Mouse (Mus musculus): ENCODE results near the gene Wdr59. TPM values are rescaled to one million over a fixed set of nuclear protein-coding genes. Genes with fewer than 3 reads are reported as not detected.

The Wdr59 gene
- polyA plus RNA-seq, 1 experiment from 2014 or later = 5.4 TPM

DNA sequence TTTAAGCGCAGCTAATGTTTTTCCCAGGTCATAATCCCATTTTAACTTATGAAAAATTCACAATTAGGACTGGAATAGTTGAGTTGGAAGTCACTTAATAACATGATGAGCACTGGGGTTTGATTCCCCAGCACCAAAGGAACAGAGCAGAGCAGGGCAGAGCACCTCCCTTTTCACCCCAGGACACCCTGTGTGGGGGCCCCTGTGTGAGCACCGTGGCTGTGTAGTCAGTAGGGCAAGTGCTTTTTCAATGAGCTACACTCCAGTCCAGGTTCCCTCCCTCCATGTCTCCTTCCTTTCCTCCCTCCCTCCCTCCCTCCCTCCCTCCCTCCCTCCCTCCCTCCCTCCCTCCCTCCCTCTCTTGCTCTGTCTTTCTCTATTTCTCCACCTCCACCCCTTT is 42.2 kb upstream of the Wdr59 start:
- Histone ChIP-seq H3K27ac (ENCODE audit: low read length) (no peak overlapping the region), H3K9me3 (ENCODE audit: control insufficient read depth, low read depth, low read length) (no peaks in the 10 kb centered on the region), H3K4me2 (replicated peaks; ENCODE audit: low read depth, low read length) (no peak overlapping the region), H3K4me3 (ENCODE audit: low read depth, low read length) (no peak overlapping the region), H3K4me1 (ENCODE audit: control insufficient read depth, insufficient read depth, low read length) (peaks cover 18% of the 10 kb centered on the region; the same call in 1 of the 2 replicates), H3K27me3 (ENCODE audit: control insufficient read depth, insufficient read depth, low read length) (no peaks in the 10 kb centered on the region), H3K36me3 (ENCODE audit: control insufficient read depth, insufficient read depth, low read length) (no peaks in the 10 kb centered on the region), H3K9ac (replicated peaks; ENCODE audit: low read depth, low read length) (no peak overlapping the region)
- ATAC-seq (ENCODE audit: insufficient number of reproducible peaks, insufficient read depth, low FRiP score, low read depth) = no peak
- whole genome bisulfite sequencing = 85% methylated on average over 2 of the region's 2 CpGs

DNA sequence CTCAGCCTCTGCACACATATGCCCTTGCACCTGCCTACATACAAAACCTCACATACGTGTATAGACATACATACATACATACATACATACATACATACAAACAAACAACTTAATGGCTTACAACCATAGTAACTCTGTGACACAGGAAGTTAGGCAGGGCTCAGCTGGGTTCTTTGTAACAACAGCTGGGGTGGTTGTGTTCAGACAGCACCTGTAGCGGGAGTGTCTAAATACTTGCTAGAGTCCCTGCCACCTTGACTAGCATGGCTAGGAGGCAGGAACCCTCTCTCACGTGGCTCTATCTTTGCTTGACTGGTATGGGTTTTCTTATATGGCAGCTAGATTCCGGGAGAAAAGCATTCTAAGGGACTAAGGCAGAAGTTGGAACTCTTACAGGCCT is 41.8 kb upstream of the Wdr59 start:
- H3K9ac ChIP-seq (replicated peaks; ENCODE audit: low read depth, low read length) = no peak overlapping the region
- no peak overlapping the region for H3K4me3 ChIP-seq (ENCODE audit: low read depth, low read length)
- 88% methylated on average over 4 of the region's 4 CpGs for WGBS
- no peak for ATAC-seq (ENCODE audit: insufficient number of reproducible peaks, insufficient read depth, low FRiP score, low read depth)
- H3K27ac ChIP-seq (ENCODE audit: low read length) = no peak overlapping the region
- no peaks in the 10 kb centered on the region for H3K36me3 ChIP-seq (ENCODE audit: control insufficient read depth, insufficient read depth, low read length)
- H3K27me3 ChIP-seq (ENCODE audit: control insufficient read depth, insufficient read depth, low read length) = no peaks in the 10 kb centered on the region
- no peak overlapping the region for H3K4me2 ChIP-seq (replicated peaks; ENCODE audit: low read depth, low read length)
- H3K4me1 ChIP-seq (ENCODE audit: control insufficient read depth, insufficient read depth, low read length) = peaks cover 18% of the 10 kb centered on the region; the same call in 1 of the 2 replicates
- no peaks in the 10 kb centered on the region for H3K9me3 ChIP-seq (ENCODE audit: control insufficient read depth, low read depth, low read length)

DNA sequence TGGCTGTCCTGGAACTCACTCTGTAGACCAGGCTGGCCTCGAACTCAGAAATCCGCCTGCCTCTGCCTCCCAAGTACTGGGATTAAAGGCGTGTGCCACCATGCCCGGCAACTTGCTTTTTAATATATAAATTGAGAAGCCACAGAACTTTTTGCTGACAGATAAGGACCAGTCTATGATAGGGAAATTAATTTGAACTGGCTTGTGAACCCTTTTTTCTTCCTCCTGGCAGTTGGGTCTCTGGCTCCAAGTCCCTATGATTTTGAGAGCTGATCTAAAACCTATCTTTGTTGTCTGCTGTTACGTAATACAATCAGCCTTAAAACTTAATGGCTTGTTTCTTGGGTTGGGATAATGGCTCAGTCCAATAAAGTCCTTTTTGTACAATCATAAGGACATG is 41.2 kb upstream of the Wdr59 start:
- H3K27me3 ChIP-seq (ENCODE audit: control insufficient read depth, insufficient read depth, low read length) = no peaks in the 10 kb centered on the region
- H3K4me3 ChIP-seq (ENCODE audit: low read depth, low read length) = no peak overlapping the region
- H3K4me2 ChIP-seq (replicated peaks; ENCODE audit: low read depth, low read length) = no peak overlapping the region
- no peaks in the 10 kb centered on the region for H3K36me3 ChIP-seq (ENCODE audit: control insufficient read depth, insufficient read depth, low read length)
- H3K4me1 ChIP-seq (ENCODE audit: control insufficient read depth, insufficient read depth, low read length) = peaks cover 19% of the 10 kb centered on the region; the same call in 1 of the 2 replicates
- no peak overlapping the region for H3K9ac ChIP-seq (replicated peaks; ENCODE audit: low read depth, low read length)
- H3K9me3 ChIP-seq (ENCODE audit: control insufficient read depth, low read depth, low read length) = no peaks in the 10 kb centered on the region
- 87% methylated on average over 5 of the region's 5 CpGs for WGBS
- no peak overlapping the region for H3K27ac ChIP-seq (ENCODE audit: low read length)
- ATAC-seq (ENCODE audit: insufficient number of reproducible peaks, insufficient read depth, low FRiP score, low read depth) = no peak

DNA sequence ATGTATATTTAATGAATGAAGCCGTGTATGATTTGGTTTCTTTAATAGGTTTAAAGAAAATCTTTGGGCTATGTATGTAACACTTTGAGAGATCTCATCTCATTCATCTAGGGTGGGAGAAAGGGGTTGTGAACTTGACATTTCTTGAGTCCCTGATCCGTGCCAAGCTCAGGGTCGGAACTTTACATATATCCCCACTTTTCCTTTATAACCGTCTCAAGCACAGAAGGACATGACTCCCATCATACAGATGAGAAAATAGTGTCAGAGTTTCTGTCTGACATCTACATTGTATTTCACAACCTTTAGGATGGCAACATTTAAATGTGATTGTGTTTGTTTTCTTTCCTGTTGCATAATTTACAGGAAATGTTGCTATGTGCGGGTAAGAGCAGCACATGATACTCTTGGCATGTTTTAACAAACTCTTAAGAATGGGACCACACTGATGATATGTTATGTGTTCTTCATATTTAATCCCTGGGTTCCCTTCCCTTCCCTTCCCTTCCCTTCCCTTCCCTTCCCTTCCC is 40.4 kb upstream of the Wdr59 start:
- H3K36me3 ChIP-seq (ENCODE audit: control insufficient read depth, insufficient read depth, low read length) = no peaks in the 10 kb centered on the region
- no peak overlapping the region for H3K4me2 ChIP-seq (replicated peaks; ENCODE audit: low read depth, low read length)
- no peaks in the 10 kb centered on the region for H3K27me3 ChIP-seq (ENCODE audit: control insufficient read depth, insufficient read depth, low read length)
- no peak overlapping the region for H3K9ac ChIP-seq (replicated peaks; ENCODE audit: low read depth, low read length)
- H3K27ac ChIP-seq (ENCODE audit: low read length) = no peak overlapping the region
- WGBS = 89% methylated on average over 5 of the region's 5 CpGs
- no peak for ATAC-seq (ENCODE audit: insufficient number of reproducible peaks, insufficient read depth, low FRiP score, low read depth)
- H3K4me3 ChIP-seq (ENCODE audit: low read depth, low read length) = no peak overlapping the region
- peaks cover 12% of the 10 kb centered on the region; the same call in 1 of the 2 replicates for H3K4me1 ChIP-seq (ENCODE audit: control insufficient read depth, insufficient read depth, low read length)
- H3K9me3 ChIP-seq (ENCODE audit: control insufficient read depth, low read depth, low read length) = no peaks in the 10 kb centered on the region

DNA sequence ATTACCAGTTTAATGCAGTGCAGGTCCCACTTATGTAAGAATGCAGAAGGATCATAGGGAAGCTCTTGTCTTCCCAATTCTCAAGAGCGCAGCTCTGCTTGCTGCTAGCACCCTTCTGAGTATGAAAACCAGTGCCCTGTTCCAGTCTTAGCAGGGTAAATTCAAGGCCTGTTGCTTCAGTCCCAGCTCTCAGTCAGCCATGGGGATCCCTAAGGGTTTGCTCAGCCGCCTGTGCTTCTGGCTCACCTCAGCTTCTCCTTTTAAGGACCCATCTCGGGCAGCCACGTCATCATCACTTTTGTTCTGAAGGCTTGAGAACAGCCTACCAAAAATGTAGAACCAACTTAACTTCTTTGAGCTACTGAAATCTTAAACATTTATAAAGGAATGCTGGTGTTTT is 39.9 kb upstream of the Wdr59 start:
- H3K27me3 ChIP-seq (ENCODE audit: control insufficient read depth, insufficient read depth, low read length) = no peaks in the 10 kb centered on the region
- no peaks in the 10 kb centered on the region for H3K9me3 ChIP-seq (ENCODE audit: control insufficient read depth, low read depth, low read length)
- no peaks in the 10 kb centered on the region for H3K36me3 ChIP-seq (ENCODE audit: control insufficient read depth, insufficient read depth, low read length)
- WGBS = 85% methylated on average over 4 of the region's 4 CpGs
- no peak overlapping the region for H3K27ac ChIP-seq (ENCODE audit: low read length)
- peaks cover 9% of the 10 kb centered on the region; the same call in 1 of the 2 replicates for H3K4me1 ChIP-seq (ENCODE audit: control insufficient read depth, insufficient read depth, low read length)
- no peak overlapping the region for H3K4me3 ChIP-seq (ENCODE audit: low read depth, low read length)
- no peak for ATAC-seq (ENCODE audit: insufficient number of reproducible peaks, insufficient read depth, low FRiP score, low read depth)
- no peak overlapping the region for H3K4me2 ChIP-seq (replicated peaks; ENCODE audit: low read depth, low read length)
- H3K9ac ChIP-seq (replicated peaks; ENCODE audit: low read depth, low read length) = no peak overlapping the region

DNA sequence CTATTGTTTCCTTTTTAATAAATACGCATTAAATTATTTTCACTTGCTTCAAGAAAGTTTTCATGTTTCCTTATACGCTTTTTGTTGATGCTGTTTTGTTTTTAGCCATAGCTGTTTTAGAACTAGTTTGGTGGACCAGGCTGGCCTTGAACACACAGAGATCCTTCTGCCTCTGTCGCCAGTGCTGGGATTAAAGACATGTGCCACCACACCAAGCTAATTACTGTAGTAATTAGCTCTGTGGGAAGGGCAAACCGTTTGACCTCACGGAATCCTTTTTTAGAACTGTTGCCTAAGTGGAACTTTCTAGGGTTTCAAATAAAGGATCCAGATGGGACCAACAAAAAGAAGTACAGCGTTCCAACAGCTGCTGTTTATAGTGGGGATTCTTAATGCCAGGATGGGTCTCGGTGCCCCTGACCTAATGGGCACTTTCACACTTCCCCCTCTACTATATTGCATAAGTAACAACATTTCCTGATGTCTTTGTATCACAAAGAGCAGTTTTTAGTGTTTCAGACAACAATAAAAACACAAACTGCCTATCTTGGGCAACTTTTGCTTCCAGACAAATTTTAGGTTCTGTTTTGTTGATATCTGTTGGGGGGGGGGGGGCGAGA is 29.7 kb upstream of the Wdr59 start:
- no peak for ATAC-seq (ENCODE audit: insufficient number of reproducible peaks, insufficient read depth, low FRiP score, low read depth)
- H3K9me3 ChIP-seq (ENCODE audit: control insufficient read depth, low read depth, low read length) = no peaks in the 10 kb centered on the region
- H3K4me2 ChIP-seq (replicated peaks; ENCODE audit: low read depth, low read length) = no peak overlapping the region
- no peaks in the 10 kb centered on the region for H3K27me3 ChIP-seq (ENCODE audit: control insufficient read depth, insufficient read depth, low read length)
- no peak overlapping the region for H3K4me3 ChIP-seq (ENCODE audit: low read depth, low read length)
- H3K36me3 ChIP-seq (ENCODE audit: control insufficient read depth, insufficient read depth, low read length) = peaks cover 3% of the 10 kb centered on the region; the same call in 1 of the 2 replicates
- 76% methylated on average over 8 of the region's 8 CpGs for WGBS
- H3K4me1 ChIP-seq (ENCODE audit: control insufficient read depth, insufficient read depth, low read length) = peaks cover 7% of the 10 kb centered on the region; the same call in 1 of the 2 replicates
- no peak overlapping the region for H3K9ac ChIP-seq (replicated peaks; ENCODE audit: low read depth, low read length)
- H3K27ac ChIP-seq (ENCODE audit: low read length) = no peak overlapping the region

DNA sequence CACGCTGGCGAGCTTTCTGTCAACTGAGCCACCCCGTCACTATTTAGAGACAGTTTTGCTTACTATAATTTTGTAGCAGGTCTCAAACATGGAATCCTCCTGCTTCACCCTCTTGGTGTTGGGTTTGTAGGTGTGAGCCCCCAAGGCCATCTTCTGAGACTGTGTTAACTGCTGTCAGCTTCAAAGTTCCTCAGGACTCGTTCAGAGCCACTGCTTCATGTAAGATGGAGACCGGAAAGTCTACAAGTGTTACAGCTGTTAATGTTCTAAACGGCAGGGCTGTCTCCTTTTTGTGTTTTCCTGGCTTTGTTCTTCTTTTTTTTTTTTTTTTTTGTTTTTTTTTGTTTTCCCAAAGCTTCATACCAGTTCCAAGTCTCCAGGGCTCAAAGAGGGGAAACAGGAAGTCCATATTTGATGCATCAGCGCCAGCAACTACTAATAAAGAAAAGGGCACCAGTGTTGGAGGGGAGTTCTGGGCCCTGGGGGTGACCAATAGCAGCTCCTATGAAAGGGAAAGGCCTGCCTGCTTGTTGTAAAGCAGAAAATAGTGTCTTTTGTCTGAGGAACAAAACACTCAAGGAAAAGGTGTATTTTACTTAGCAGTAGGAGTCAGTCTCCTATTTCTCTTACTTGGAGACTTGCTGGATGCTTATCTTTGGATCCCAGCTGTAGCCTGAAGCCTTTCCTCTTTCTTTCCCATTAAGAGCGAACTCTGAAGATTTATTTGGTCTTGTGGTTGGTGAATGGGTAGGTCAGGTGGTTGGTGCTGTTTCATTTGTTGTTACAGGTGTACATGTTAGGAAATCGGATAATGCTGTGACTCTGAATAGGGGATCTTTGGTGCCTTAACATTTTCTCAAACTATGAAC is 28.3 kb upstream of the Wdr59 start:
- 70% methylated on average over 9 of the region's 9 CpGs for WGBS
- H3K4me2 ChIP-seq (replicated peaks; ENCODE audit: low read depth, low read length) = no peak overlapping the region
- no peak overlapping the region for H3K9ac ChIP-seq (replicated peaks; ENCODE audit: low read depth, low read length)

DNA sequence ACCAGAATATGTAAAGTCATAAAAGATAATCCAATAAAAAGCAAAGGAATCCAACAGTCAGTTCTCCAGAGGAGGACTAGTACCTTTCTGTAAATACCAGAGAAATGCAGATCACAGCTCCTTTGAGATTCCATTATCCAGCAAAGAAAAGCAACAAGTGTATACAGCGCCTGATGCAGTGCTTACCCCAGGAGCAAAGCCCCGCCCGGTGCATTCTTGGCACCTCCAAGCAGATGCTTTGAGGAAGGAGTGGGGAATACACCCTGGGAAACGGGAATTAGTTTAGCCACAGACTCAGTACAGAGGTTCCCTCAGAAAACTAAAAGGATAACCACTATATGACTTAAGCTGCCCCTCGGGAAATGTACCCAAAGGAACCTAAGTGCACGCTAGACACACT is 26.3 kb upstream of the Wdr59 start:
- Histone ChIP-seq H3K27ac (ENCODE audit: low read length) (no peak overlapping the region), H3K4me2 (replicated peaks; ENCODE audit: low read depth, low read length) (no peak overlapping the region), H3K36me3 (ENCODE audit: control insufficient read depth, insufficient read depth, low read length) (peaks cover 3% of the 10 kb centered on the region; the same call in 1 of the 2 replicates), H3K9ac (replicated peaks; ENCODE audit: low read depth, low read length) (no peak overlapping the region), H3K9me3 (ENCODE audit: control insufficient read depth, low read depth, low read length) (no peaks in the 10 kb centered on the region), H3K4me1 (ENCODE audit: control insufficient read depth, insufficient read depth, low read length) (0 out of 2 replicates have a peak, but pooled peaks cover 3% of the 10 kb centered on the region), H3K4me3 (ENCODE audit: low read depth, low read length) (no peak overlapping the region), H3K27me3 (ENCODE audit: control insufficient read depth, insufficient read depth, low read length) (no peaks in the 10 kb centered on the region)
- ATAC-seq (ENCODE audit: insufficient number of reproducible peaks, insufficient read depth, low FRiP score, low read depth) = no peak
- 85% methylated on average over 6 of the region's 6 CpGs for WGBS

More for the DNA sequence above, 28.3 kb upstream of the Wdr59 start:
- Histone ChIP-seq H3K36me3 (ENCODE audit: control insufficient read depth, insufficient read depth, low read length) (peaks cover 3% of the 10 kb centered on the region; the same call in 1 of the 2 replicates), H3K9me3 (ENCODE audit: control insufficient read depth, low read depth, low read length) (no peaks in the 10 kb centered on the region), H3K27me3 (ENCODE audit: control insufficient read depth, insufficient read depth, low read length) (no peaks in the 10 kb centered on the region), H3K4me3 (ENCODE audit: low read depth, low read length) (no peak overlapping the region), H3K27ac (ENCODE audit: low read length) (peak overlapping the region; percentile 33; the same call in 1 of the 2 replicates), H3K4me1 (ENCODE audit: control insufficient read depth, insufficient read depth, low read length) (peaks cover 5% of the 10 kb centered on the region; the same call in 1 of the 2 replicates)
- no peak for ATAC-seq (ENCODE audit: insufficient number of reproducible peaks, insufficient read depth, low FRiP score, low read depth)

Data from stomach, embryonic 14.5 days (tissue).